Mouse (Mus musculus) intestine, embryonic 16.5 days (tissue): ENCODE results near the gene Cox7b. TPM values are rescaled to one million over a fixed set of nuclear protein-coding genes. Genes with fewer than 3 reads are reported as not detected.
A peak's percentile ranks its signal among the peaks of the same experiment; 100 is the strongest.

Source experiments
- ATAC-seq: fragments of 200-750 bp; cut with Nextera tagmentation; 2 replicates; pipeline ENCODE4 v1.8.0; 2017; ENCODE audit warnings: moderate TSS enrichment, moderate library complexity
- H3K27ac ChIP-seq: fragments of 300-500 bp; sonication (generic); 2 replicates; pipeline ENCODE4 v1.5.1; 2014; ENCODE audit warnings: mild to moderate bottlenecking, low read length
- H3K27me3 ChIP-seq: fragments of 300-500 bp; sonication (generic); replicated peaks from 2 replicates; pipeline ENCODE4 v1.6.1; 2014; ENCODE audit warnings: low read length, control low read depth, mixed read lengths; ENCODE audit not compliant: control insufficient read depth, insufficient read depth
- H3K36me3 ChIP-seq: fragments of 300-500 bp; sonication (generic); 2 replicates; pipeline ENCODE4 v1.6.1; 2014; ENCODE audit warnings: low read length, control low read depth; ENCODE audit not compliant: control insufficient read depth, insufficient read depth
- H3K4me1 ChIP-seq: fragments of 300-500 bp; sonication (generic); 2 replicates; pipeline ENCODE4 v1.6.1; 2014; ENCODE audit warnings: low read length, control low read depth, mixed read lengths; ENCODE audit not compliant: control insufficient read depth, insufficient read depth
- H3K4me2 ChIP-seq: fragments of 300-500 bp; sonication (generic); 2 replicates; pipeline ENCODE4 v1.6.1; 2014; ENCODE audit warnings: low read depth, low read length, control low read depth
- H3K4me3 ChIP-seq: fragments of 300-500 bp; sonication (generic); 2 replicates; pipeline ENCODE4 v1.5.1; 2014; ENCODE audit warnings: mild to moderate bottlenecking, low read length
- H3K9ac ChIP-seq: fragments of 300-500 bp; sonication (generic); 2 replicates; pipeline ENCODE4 v1.6.1; 2014; ENCODE audit warnings: low read depth, low read length
- H3K9me3 ChIP-seq: fragments of 300-500 bp; sonication (generic); 2 replicates; pipeline ENCODE4 v1.6.1; 2016; ENCODE audit warnings: low read length, control low read depth; ENCODE audit not compliant: control insufficient read depth
- WGBS: fragments of 180-500 bp; shearing (Covaris S2); extraction: QIAGEN DNeasy Blood & Tissue Kit; methylation state at CpG from one replicate; pipeline ENCODE4 v1.1.7; 2014; 5-methylcytosine and 5-hydroxymethylcytosine counted together
- polyA plus RNA-seq: library from polyadenylated mRNA; unstranded; fragments of >200 nt; fragmentation: Nextera tagmentation; extraction: Ambion mirVana; gene quantifications from 2 replicates; pipeline ENCODE4 v1.2.1, GENCODE M21; 2015

Cox7b gene
- polyA plus RNA-seq, 1 experiment from 2014 or later: 547 TPM

DNA sequence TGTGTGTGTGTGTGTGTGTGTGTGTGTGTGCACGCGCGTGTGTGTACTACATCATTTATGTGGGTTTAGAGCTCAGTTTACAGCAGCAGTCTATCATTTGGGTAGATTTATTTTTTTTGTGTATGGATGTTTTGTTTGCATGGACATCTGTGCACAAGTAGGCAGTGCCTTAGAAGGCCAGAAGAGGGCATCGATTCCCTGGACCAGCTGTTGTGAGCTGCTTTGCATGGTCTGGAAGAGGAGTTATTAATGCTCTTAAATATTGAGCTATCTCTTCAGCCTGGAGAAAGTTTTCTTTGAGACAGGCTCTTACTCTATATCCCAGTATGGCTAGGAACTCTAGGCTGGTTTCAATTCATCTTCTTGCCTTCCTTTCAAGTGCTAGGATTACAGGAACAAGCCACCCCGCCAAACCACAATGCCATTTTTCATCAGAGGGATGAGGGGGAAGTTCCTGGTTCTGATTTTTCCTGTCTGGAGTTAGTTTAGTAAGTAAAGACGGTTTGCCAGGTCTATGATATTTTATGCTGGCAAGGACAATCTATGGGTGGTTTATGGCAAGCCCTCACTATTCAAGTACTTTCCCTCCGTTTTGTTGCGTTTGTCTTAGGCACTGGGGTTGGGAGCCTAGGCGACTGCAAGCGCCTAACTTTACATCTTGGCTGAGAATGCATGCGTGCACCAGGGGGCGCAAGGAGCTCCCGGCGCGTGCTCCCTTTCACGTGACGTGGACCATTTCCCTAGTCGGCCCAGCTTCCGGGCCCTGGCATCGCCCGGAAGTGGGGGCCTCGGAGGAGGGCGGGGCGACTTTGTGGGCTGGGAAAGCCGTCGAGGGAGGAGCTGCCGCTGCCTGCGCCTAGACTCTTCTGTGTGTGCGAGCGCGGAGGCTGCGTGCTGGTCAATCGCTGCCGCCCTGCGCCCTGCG, 11.2 kb downstream of the Cox7b start, which contains the start of gene Atp7a:
Gene Atp7a (plus strand): TSS at position 859 of the 925 bp plus-strand sequence.
- H3K27ac ChIP-seq: peak within 1 kb of the TSS; percentile 74

DNA sequence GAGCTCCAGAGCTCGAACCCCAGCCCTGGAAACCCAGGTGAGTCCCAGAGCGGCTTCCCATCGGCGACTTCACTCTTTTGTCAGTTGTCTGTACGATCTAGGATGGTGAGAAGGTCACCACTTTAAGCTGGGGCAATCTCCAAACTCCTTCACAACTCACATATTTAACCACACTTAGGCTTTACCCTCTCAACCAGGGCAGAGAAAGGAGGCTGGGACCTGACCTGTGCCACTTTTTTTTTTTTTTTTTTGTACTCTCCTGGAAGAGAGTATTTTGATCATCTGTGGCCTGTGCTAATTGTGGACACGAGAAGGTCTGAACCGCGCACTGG, 11.8 kb downstream of the Cox7b start:
- H3K4me2 ChIP-seq: peak overlapping the region; percentile 46; the same call in 1 of the 2 replicates
- H3K36me3 ChIP-seq: no peaks in the 10 kb centered on the region
- peak overlapping the region; percentile 71 for H3K9ac ChIP-seq
- no peaks in the 10 kb centered on the region for H3K9me3 ChIP-seq
- no peaks in the 10 kb centered on the region for H3K27me3 ChIP-seq
- peak overlapping the region; percentile 74 for H3K27ac ChIP-seq
- peak; percentile 45 for ATAC-seq
- 19% methylated on average over 8 of the region's 8 CpGs for WGBS
- H3K4me1 ChIP-seq: no peaks in the 10 kb centered on the region
- peak overlapping the region; percentile 55 for H3K4me3 ChIP-seq

More for the DNA sequence above, 11.2 kb downstream of the Cox7b start, which contains the start of gene Atp7a:
- H3K9me3 ChIP-seq: no peaks in the 10 kb centered on the region
- no peaks in the 10 kb centered on the region for H3K36me3 ChIP-seq
- ATAC-seq: peak; percentile 97
- peak within 1 kb of the TSS; percentile 55 for H3K4me3 ChIP-seq
- no peaks in the 10 kb centered on the region for H3K27me3 ChIP-seq
- peak within 1 kb of the TSS; percentile 71 for H3K9ac ChIP-seq
- 14% methylated on average over 33 of the region's 36 CpGs for WGBS
- no peaks in the 10 kb centered on the region for H3K4me1 ChIP-seq
- peak within 1 kb of the TSS; percentile 56 for H3K4me2 ChIP-seq

DNA sequence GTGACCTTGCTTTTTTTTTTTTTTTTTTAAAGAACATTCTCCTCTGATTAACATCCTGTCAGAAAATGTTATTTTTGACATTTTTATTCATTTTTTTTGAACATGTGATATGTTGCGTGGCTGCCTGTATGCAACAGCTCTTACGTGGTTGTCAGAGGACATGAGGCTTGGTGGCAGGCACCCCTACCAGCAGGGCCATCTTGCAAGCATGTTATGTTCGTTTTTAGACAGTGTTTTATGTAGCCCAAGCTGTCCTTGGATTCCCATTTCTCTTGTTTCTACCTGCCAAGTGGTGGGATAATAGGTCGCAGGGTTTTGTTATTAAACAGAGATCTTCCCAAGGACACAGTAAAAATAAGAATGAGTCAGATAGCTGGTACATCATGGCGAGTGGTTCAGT, 14.7 kb downstream of the Cox7b start:
- 63% methylated on average over 5 of the region's 5 CpGs for WGBS
- H3K4me2 ChIP-seq: no peak overlapping the region
- ATAC-seq: no peak

DNA sequence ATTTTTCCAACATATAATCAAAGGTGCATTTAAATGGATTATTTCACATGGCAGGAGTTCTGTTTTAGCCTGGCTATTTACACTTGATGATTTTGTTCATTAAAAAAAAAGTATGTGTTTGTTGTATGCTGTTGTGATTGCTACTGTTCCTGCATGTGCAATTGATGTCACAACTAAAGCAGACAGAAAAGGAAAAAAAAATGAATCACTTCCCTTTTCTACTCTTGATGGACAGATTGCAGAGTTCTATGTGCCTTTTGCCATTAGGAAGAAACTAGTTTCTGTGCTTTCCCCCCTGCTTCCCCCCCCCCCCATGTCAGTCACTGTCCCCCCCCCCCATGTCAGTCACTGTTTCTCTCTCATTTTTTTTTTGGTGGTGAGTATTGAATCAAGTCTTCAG, 15.6 kb downstream of the Cox7b start:
- Histone ChIP-seq H3K9ac (no peak overlapping the region), H3K27ac (no peak overlapping the region), H3K4me1 (no peaks in the 10 kb centered on the region), H3K9me3 (no peaks in the 10 kb centered on the region), H3K4me3 (no peak overlapping the region), H3K27me3 (no peaks in the 10 kb centered on the region), H3K4me2 (no peak overlapping the region), H3K36me3 (no peaks in the 10 kb centered on the region)
- ATAC-seq: no peak

More for the DNA sequence above, 14.7 kb downstream of the Cox7b start:
- no peaks in the 10 kb centered on the region for H3K4me1 ChIP-seq
- no peak overlapping the region for H3K9ac ChIP-seq
- H3K27me3 ChIP-seq: no peaks in the 10 kb centered on the region
- H3K4me3 ChIP-seq: no peak overlapping the region
- H3K27ac ChIP-seq: no peak overlapping the region
- H3K36me3 ChIP-seq: no peaks in the 10 kb centered on the region
- H3K9me3 ChIP-seq: no peaks in the 10 kb centered on the region

DNA sequence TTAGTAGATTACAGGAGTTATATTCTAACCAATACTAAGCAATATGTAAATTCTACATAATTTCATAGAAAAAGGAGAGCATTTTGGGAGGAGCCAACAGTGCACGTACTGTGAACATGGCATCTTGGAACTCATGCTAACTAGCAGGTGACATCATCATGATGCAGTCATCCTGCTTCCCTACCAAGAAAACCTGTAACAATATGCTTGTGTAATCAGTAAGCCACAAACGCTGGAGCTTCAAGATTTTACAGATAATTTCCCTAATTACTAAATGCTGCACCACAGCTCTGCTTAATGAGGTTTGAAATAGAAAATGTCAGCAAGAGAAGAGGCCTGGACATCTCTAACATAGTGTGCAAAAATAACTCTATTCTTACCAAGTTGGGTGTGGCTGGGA, 20.2 kb downstream of the Cox7b start:
- no peak overlapping the region for H3K4me2 ChIP-seq
- H3K27ac ChIP-seq: no peak overlapping the region
- no peaks in the 10 kb centered on the region; the same call in 1 of the 2 replicates for H3K4me1 ChIP-seq
- H3K27me3 ChIP-seq: no peaks in the 10 kb centered on the region; the same call in 1 of the 2 replicates
- H3K36me3 ChIP-seq: no peaks in the 10 kb centered on the region
- no peaks in the 10 kb centered on the region for H3K9me3 ChIP-seq
- no peak for ATAC-seq
- no peak overlapping the region for H3K9ac ChIP-seq
- no peak overlapping the region for H3K4me3 ChIP-seq
- 67% methylated on average over 2 of the region's 2 CpGs for WGBS

DNA sequence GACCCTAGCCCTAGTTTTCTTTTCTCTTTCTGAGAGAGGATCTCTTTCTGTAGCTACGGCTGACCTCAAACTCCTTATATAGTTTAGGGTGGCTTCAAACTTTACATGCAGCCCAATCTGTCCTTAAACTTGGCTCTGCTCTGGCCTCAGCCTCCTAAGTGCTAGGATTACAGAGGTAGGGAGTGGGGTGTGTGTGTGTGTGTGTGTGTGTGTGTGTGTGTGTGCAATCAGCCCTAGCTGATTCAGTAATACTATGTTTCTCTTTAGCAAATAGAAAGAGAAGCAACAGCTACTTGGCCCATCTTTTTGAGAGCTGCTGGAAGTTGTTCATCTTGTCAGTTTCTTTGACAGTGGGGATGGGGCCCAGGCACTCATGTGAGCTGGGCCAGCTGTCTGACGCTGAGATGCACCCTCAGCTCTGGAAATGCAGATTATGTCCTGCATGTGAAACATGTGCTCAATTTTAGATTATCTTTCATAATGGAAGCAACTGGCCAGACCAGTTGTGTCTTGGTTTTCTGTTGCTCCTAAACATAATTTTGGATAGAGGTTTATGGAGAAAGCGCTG, 21.8 kb downstream of the Cox7b start:
- Histone ChIP-seq H3K27me3 (no peaks in the 10 kb centered on the region; the same call in 1 of the 2 replicates), H3K27ac (no peak overlapping the region), H3K4me1 (no peaks in the 10 kb centered on the region; the same call in 1 of the 2 replicates), H3K4me3 (no peak overlapping the region), H3K4me2 (no peak overlapping the region), H3K36me3 (no peaks in the 10 kb centered on the region), H3K9me3 (no peaks in the 10 kb centered on the region), H3K9ac (no peak overlapping the region)
- no peak for ATAC-seq
- WGBS: 61% methylated on average over 3 of the region's 3 CpGs

DNA sequence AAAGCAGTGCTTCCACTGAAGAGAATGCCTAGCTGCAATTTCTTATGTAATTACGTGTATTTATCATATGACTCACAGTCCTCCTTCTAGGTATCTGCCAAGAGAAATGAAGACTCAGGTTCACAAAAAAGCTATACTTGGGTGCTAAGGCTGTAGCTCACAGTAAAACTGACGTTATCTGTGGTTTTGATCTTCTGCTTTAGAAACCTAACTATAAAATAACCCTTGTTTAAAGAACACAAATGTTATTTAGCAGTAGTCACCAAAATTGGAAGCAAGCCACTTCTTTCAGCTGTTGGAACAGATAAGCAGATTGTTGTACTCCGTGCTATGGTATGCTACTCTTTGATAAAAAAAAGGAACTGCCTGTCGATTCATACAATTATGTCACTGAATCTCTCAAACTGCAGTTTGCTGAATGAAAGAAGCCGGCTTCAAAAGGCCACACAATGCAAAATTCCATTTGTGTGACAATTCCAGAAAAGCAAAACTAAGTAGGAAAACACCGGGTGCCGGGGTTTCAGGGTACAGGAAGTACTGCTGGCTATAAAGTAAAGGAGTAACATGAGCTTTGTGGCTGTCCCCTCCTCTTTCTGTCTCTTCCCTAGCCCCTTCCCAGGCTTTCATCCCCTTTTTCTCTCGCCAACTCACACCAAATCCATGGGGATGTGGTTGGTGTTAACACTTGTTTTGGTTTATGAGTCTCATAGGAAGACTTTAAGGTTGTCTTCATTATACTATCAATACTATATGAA, 28.5 kb downstream of the Cox7b start:
- no peak overlapping the region; the same call in 1 of the 2 replicates for H3K27ac ChIP-seq
- no peaks in the 10 kb centered on the region for H3K9me3 ChIP-seq
- no peak overlapping the region for H3K4me3 ChIP-seq
- no peak overlapping the region for H3K4me2 ChIP-seq
- H3K36me3 ChIP-seq: no peaks in the 10 kb centered on the region
- H3K4me1 ChIP-seq: peaks cover 7% of the 10 kb centered on the region
- H3K9ac ChIP-seq: no peak overlapping the region
- WGBS: 33% methylated on average over 8 of the region's 8 CpGs
- ATAC-seq: peak; percentile 52; the same call in 1 of the 2 replicates
- H3K27me3 ChIP-seq: no peaks in the 10 kb centered on the region; the same call in 1 of the 2 replicates

DNA sequence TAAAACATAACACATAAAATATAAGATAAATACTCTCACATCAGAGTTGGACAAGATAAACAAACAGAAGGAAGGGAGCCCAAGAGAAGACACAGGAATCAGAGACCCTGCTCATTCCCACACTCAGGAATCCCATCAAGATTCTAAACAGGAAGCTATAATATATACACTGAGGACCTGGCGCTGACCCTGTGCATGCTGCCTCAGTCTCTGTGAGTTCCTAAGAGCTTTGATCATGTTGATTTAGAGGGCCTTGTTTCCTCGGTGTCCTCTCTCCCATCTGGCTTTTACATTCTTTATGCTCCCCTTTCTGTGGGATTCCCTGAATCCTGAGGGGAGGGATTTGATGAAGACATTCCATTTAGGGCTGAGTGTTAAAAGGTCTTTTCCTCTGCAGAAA, 30.0 kb downstream of the Cox7b start:
- Histone ChIP-seq H3K36me3 (no peaks in the 10 kb centered on the region), H3K27me3 (no peaks in the 10 kb centered on the region), H3K9ac (no peak overlapping the region), H3K4me3 (no peak overlapping the region), H3K4me2 (no peak overlapping the region), H3K27ac (no peak overlapping the region), H3K4me1 (peaks cover 7% of the 10 kb centered on the region), H3K9me3 (no peaks in the 10 kb centered on the region)
- WGBS: 29% methylated on average over 2 of the region's 2 CpGs
- ATAC-seq: peak; percentile 66

DNA sequence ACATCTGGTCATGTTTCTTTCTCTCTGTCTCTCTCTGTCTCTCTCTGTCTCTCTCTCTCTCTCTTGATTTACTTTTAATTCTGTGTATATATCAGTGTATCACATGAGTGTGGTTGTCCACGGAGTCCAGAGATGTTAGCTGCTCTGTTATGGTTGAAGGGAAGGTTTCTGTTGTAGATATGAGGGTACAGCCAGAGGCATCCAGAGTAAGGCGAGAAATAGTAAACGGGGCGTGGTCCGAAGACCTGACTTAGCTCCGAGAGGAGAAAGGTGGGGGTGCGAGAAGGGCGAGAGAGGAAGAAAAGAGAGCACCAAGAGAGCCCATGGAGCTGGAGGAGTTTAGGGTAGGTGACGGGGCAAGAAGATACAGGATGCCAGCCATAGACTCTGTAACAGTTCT, 30.4 kb downstream of the Cox7b start:
- ATAC-seq: peak; percentile 49
- Histone ChIP-seq H3K9ac (no peak overlapping the region), H3K36me3 (no peaks in the 10 kb centered on the region), H3K9me3 (no peaks in the 10 kb centered on the region), H3K4me3 (no peak overlapping the region), H3K27me3 (no peaks in the 10 kb centered on the region), H3K27ac (peak overlapping the region; percentile 7; the same call in 1 of the 2 replicates), H3K4me1 (peaks cover 7% of the 10 kb centered on the region), H3K4me2 (no peak overlapping the region)
- 45% methylated on average over 9 of the region's 9 CpGs for WGBS
